Mouse (Mus musculus): ENCODE data around the gene Ntn4. TPM values are rescaled to one million over a fixed set of nuclear protein-coding genes. Genes with fewer than 3 reads are reported as not detected.

Ntn4 gene
- polyA plus RNA-seq, 1 experiment from 2014 or later = 0.64 TPM

- no peak for ATAC-seq (replicated peaks; ENCODE audit: insufficient number of reproducible peaks, low FRiP score, low TSS enrichment)
- Histone ChIP-seq H3K27me3 (ENCODE audit: control insufficient read depth, insufficient read depth, low read length) (0 out of 2 replicates have a peak, but pooled peaks cover 2% of the 10 kb centered on the region), H3K9me3 (replicated peaks; ENCODE audit: control insufficient read depth, low read length) (no peaks in the 10 kb centered on the region), H3K4me3 (ENCODE audit: low read depth, low read length) (no peak overlapping the region), H3K9ac (ENCODE audit: low read depth, low read length) (no peak overlapping the region), H3K27ac (ENCODE audit: low read depth, low read length) (no peak overlapping the region), H3K36me3 (ENCODE audit: control insufficient read depth, insufficient read depth, low read length) (no peaks in the 10 kb centered on the region), H3K4me2 (no peak overlapping the region), H3K4me1 (ENCODE audit: control insufficient read depth, insufficient read depth, low read length) (no peaks in the 10 kb centered on the region)
- whole genome bisulfite sequencing (ENCODE audit: insufficient replicate concordance) = 86% methylated on average over 10 of the region's 10 CpGs
Observed at GRCm38 (mm10) chr10:93697866-93698483, 57.5 kb downstream of the Ntn4 start.

- WGBS (ENCODE audit: insufficient replicate concordance) = 82% methylated on average over 10 of the region's 10 CpGs
- Histone ChIP-seq H3K9ac (ENCODE audit: low read depth, low read length) (no peak overlapping the region), H3K4me2 (no peak overlapping the region), H3K4me3 (ENCODE audit: low read depth, low read length) (no peak overlapping the region), H3K36me3 (ENCODE audit: control insufficient read depth, insufficient read depth, low read length) (no peaks in the 10 kb centered on the region), H3K9me3 (replicated peaks; ENCODE audit: control insufficient read depth, low read length) (no peaks in the 10 kb centered on the region), H3K4me1 (ENCODE audit: control insufficient read depth, insufficient read depth, low read length) (no peaks in the 10 kb centered on the region), H3K27me3 (ENCODE audit: control insufficient read depth, insufficient read depth, low read length) (0 out of 2 replicates have a peak, but pooled peaks cover 2% of the 10 kb centered on the region), H3K27ac (ENCODE audit: low read depth, low read length) (no peak overlapping the region)
- no peak for ATAC-seq (replicated peaks; ENCODE audit: insufficient number of reproducible peaks, low FRiP score, low TSS enrichment)
Observed at GRCm38 (mm10) chr10:93699689-93700478, 59.4 kb downstream of the Ntn4 start.

GRCm38 (mm10) chr10:93700589-93701363 is 60.3 kb downstream of the Ntn4 start:
- no peaks in the 10 kb centered on the region for H3K4me1 ChIP-seq (ENCODE audit: control insufficient read depth, insufficient read depth, low read length)
- no peak overlapping the region for H3K27ac ChIP-seq (ENCODE audit: low read depth, low read length)
- H3K36me3 ChIP-seq (ENCODE audit: control insufficient read depth, insufficient read depth, low read length) = no peaks in the 10 kb centered on the region
- H3K4me2 ChIP-seq = peak overlapping the region; percentile 9; the same call in 1 of the 2 replicates
- no peaks in the 10 kb centered on the region for H3K9me3 ChIP-seq (replicated peaks; ENCODE audit: control insufficient read depth, low read length)
- no peak overlapping the region for H3K4me3 ChIP-seq (ENCODE audit: low read depth, low read length)
- H3K9ac ChIP-seq (ENCODE audit: low read depth, low read length) = no peak overlapping the region
- WGBS (ENCODE audit: insufficient replicate concordance) = 65% methylated on average over 21 of the region's 21 CpGs
- ATAC-seq (replicated peaks; ENCODE audit: insufficient number of reproducible peaks, low FRiP score, low TSS enrichment) = no peak
- H3K27me3 ChIP-seq (ENCODE audit: control insufficient read depth, insufficient read depth, low read length) = 0 out of 2 replicates have a peak, but pooled peaks cover 2% of the 10 kb centered on the region

- no peak overlapping the region for H3K27ac ChIP-seq (ENCODE audit: low read depth, low read length)
- H3K4me2 ChIP-seq = no peak overlapping the region
- no peak overlapping the region for H3K4me3 ChIP-seq (ENCODE audit: low read depth, low read length)
- ATAC-seq (replicated peaks; ENCODE audit: insufficient number of reproducible peaks, low FRiP score, low TSS enrichment) = no peak
- no peaks in the 10 kb centered on the region for H3K36me3 ChIP-seq (ENCODE audit: control insufficient read depth, insufficient read depth, low read length)
- H3K9me3 ChIP-seq (replicated peaks; ENCODE audit: control insufficient read depth, low read length) = no peaks in the 10 kb centered on the region
- 80% methylated on average over 4 of the region's 4 CpGs for WGBS (ENCODE audit: insufficient replicate concordance)
- peaks cover 5% of the 10 kb centered on the region; the same call in 1 of the 2 replicates for H3K4me1 ChIP-seq (ENCODE audit: control insufficient read depth, insufficient read depth, low read length)
- H3K27me3 ChIP-seq (ENCODE audit: control insufficient read depth, insufficient read depth, low read length) = 0 out of 2 replicates have a peak, but pooled peaks cover 2% of the 10 kb centered on the region
- no peak overlapping the region for H3K9ac ChIP-seq (ENCODE audit: low read depth, low read length)
Observed at GRCm38 (mm10) chr10:93703946-93704345, 63.5 kb downstream of the Ntn4 start.

GRCm38 (mm10) chr10:93707149-93708075 is 66.9 kb downstream of the Ntn4 start:
- Histone ChIP-seq H3K27ac (ENCODE audit: low read depth, low read length) (0 out of 2 replicates have a peak overlapping the region, but pooled peaks have one; percentile 10), H3K4me3 (ENCODE audit: low read depth, low read length) (no peak overlapping the region), H3K9ac (ENCODE audit: low read depth, low read length) (no peak overlapping the region), H3K27me3 (ENCODE audit: control insufficient read depth, insufficient read depth, low read length) (no peaks in the 10 kb centered on the region), H3K9me3 (replicated peaks; ENCODE audit: control insufficient read depth, low read length) (no peaks in the 10 kb centered on the region), H3K36me3 (ENCODE audit: control insufficient read depth, insufficient read depth, low read length) (no peaks in the 10 kb centered on the region), H3K4me2 (peak overlapping the region; percentile 55), H3K4me1 (ENCODE audit: control insufficient read depth, insufficient read depth, low read length) (peaks cover 5% of the 10 kb centered on the region; the same call in 1 of the 2 replicates)
- no peak for ATAC-seq (replicated peaks; ENCODE audit: insufficient number of reproducible peaks, low FRiP score, low TSS enrichment)
- WGBS (ENCODE audit: insufficient replicate concordance) = 32% methylated on average over 21 of the region's 21 CpGs

GRCm38 (mm10) chr10:93708076-93708473 is 67.6 kb downstream of the Ntn4 start:
- 0 out of 2 replicates have a peak overlapping the region, but pooled peaks have one; percentile 10 for H3K27ac ChIP-seq (ENCODE audit: low read depth, low read length)
- H3K4me3 ChIP-seq (ENCODE audit: low read depth, low read length) = no peak overlapping the region
- H3K36me3 ChIP-seq (ENCODE audit: control insufficient read depth, insufficient read depth, low read length) = no peaks in the 10 kb centered on the region
- no peaks in the 10 kb centered on the region for H3K27me3 ChIP-seq (ENCODE audit: control insufficient read depth, insufficient read depth, low read length)
- no peak overlapping the region for H3K4me2 ChIP-seq
- no peaks in the 10 kb centered on the region for H3K9me3 ChIP-seq (replicated peaks; ENCODE audit: control insufficient read depth, low read length)
- no peak for ATAC-seq (replicated peaks; ENCODE audit: insufficient number of reproducible peaks, low FRiP score, low TSS enrichment)
- H3K4me1 ChIP-seq (ENCODE audit: control insufficient read depth, insufficient read depth, low read length) = peaks cover 5% of the 10 kb centered on the region; the same call in 1 of the 2 replicates
- H3K9ac ChIP-seq (ENCODE audit: low read depth, low read length) = no peak overlapping the region
- WGBS (ENCODE audit: insufficient replicate concordance) = 63% methylated on average over 6 of the region's 6 CpGs

GRCm38 (mm10) chr10:93708515-93708914 is 68.0 kb downstream of the Ntn4 start:
- Histone ChIP-seq H3K4me1 (ENCODE audit: control insufficient read depth, insufficient read depth, low read length) (peaks cover 5% of the 10 kb centered on the region; the same call in 1 of the 2 replicates), H3K9me3 (replicated peaks; ENCODE audit: control insufficient read depth, low read length) (no peaks in the 10 kb centered on the region), H3K4me3 (ENCODE audit: low read depth, low read length) (no peak overlapping the region), H3K4me2 (no peak overlapping the region), H3K9ac (ENCODE audit: low read depth, low read length) (no peak overlapping the region), H3K36me3 (ENCODE audit: control insufficient read depth, insufficient read depth, low read length) (no peaks in the 10 kb centered on the region), H3K27me3 (ENCODE audit: control insufficient read depth, insufficient read depth, low read length) (no peaks in the 10 kb centered on the region), H3K27ac (ENCODE audit: low read depth, low read length) (no peak overlapping the region)
- no peak for ATAC-seq (replicated peaks; ENCODE audit: insufficient number of reproducible peaks, low FRiP score, low TSS enrichment)
- 56% methylated on average over 5 of the region's 5 CpGs for WGBS (ENCODE audit: insufficient replicate concordance)

Measured in heart, embryonic 11.5 days (tissue).